Mouse (Mus musculus) urinary bladder, postnatal 10 days (tissue): ENCODE data around the gene Taf5.

Experiments used
- DNase-seq: peaks from one replicate; pipeline ENCODE4 v3.0.0; 2022; ENCODE audit warnings: low spot score

Gene Taf5

GRCm38 (mm10) chr19:47067096-47067882, at the start of gene Taf5:
Gene Taf5 (plus strand): TSS chr19:47067746.
- peak; percentile 91 for DNase-seq

GRCm38 (mm10) chr19:47017831-47018230, 49.7 kb upstream of the Taf5 start:
- no peak for DNase-seq

GRCm38 (mm10) chr19:47018330-47018729, 49.2 kb upstream of the Taf5 start:
- DNase-seq = no peak

- DNase-seq = no peak
Observed at GRCm38 (mm10) chr19:47019326-47019725, 48.2 kb upstream of the Taf5 start.

- DNase-seq = no peak
Observed at GRCm38 (mm10) chr19:47022709-47023108, 44.8 kb upstream of the Taf5 start.

GRCm38 (mm10) chr19:47023546-47023945, 44.0 kb upstream of the Taf5 start:
- DNase-seq = no peak

- no peak for DNase-seq
Observed at GRCm38 (mm10) chr19:47024954-47025353, 42.6 kb upstream of the Taf5 start.

GRCm38 (mm10) chr19:47026513-47026912, 41.0 kb upstream of the Taf5 start:
- no peak for DNase-seq

GRCm38 (mm10) chr19:47029796-47030195, 37.8 kb upstream of the Taf5 start:
- DNase-seq = no peak

GRCm38 (mm10) chr19:47031770-47032169, 35.8 kb upstream of the Taf5 start:
- DNase-seq = no peak

- DNase-seq = no peak
Observed at GRCm38 (mm10) chr19:47034916-47035315, 32.6 kb upstream of the Taf5 start.

- no peak for DNase-seq
Observed at GRCm38 (mm10) chr19:47036596-47036995, 30.9 kb upstream of the Taf5 start.

GRCm38 (mm10) chr19:47040720-47041473, 26.6 kb upstream of the Taf5 start:
- no peak for DNase-seq

- no peak for DNase-seq
Observed at GRCm38 (mm10) chr19:47043608-47044007, 23.9 kb upstream of the Taf5 start.

- DNase-seq = no peak
Observed at GRCm38 (mm10) chr19:47046343-47046742, 21.2 kb upstream of the Taf5 start.

GRCm38 (mm10) chr19:47047236-47047833, 20.2 kb upstream of the Taf5 start:
- DNase-seq = no peak

- no peak for DNase-seq
Observed at GRCm38 (mm10) chr19:47049061-47049460, 18.5 kb upstream of the Taf5 start.

GRCm38 (mm10) chr19:47049840-47050239, 17.7 kb upstream of the Taf5 start:
- no peak for DNase-seq

GRCm38 (mm10) chr19:47050271-47051032, 17.1 kb upstream of the Taf5 start, which contains the start of gene Pcgf6:
Gene Pcgf6 (minus strand): TSS chr19:47050906.
- peak; percentile 19 for DNase-seq

- no peak for DNase-seq
Observed at GRCm38 (mm10) chr19:47052927-47053326, 14.6 kb upstream of the Taf5 start.

- DNase-seq = no peak
Observed at GRCm38 (mm10) chr19:47053471-47053870, 14.1 kb upstream of the Taf5 start.

GRCm38 (mm10) chr19:47057684-47058083, 9.9 kb upstream of the Taf5 start:
- no peak for DNase-seq
